Mouse (Mus musculus) neutrophil, adult 5-6 weeks (primary cell): ENCODE data around the gene Ccdc42. TPM values are rescaled to one million over a fixed set of nuclear protein-coding genes. Genes with fewer than 3 reads are reported as not detected.
A peak's percentile ranks its signal among the peaks of the same experiment; 100 is the strongest.

ENCODE experiments used
- ATAC-seq: fragments of 151-379, 151-347 bp; 2 replicates; pipeline ENCODE4 v1.8.0; 2017; ENCODE audit warnings: mild to moderate bottlenecking, moderate TSS enrichment; ENCODE audit not compliant: insufficient number of reproducible peaks, poor library complexity, low FRiP score, severe bottlenecking; ENCODE audit errors: extremely low read depth
- total RNA-seq: library from RNA; stranded (forward); fragments of 200-1000 nt; gene quantifications from 2 replicates; pipeline ENCODE4 v1.2.3, GENCODE M21; 2017

The Ccdc42 gene
- total RNA-seq, result not detected in 2 replicates

- no peak for ATAC-seq
Observed at GRCm38 (mm10) chr11:68586721-68587120, at the start of gene Ccdc42. Ccdc42 (plus strand) TSS chr11:68587021.

DNA sequence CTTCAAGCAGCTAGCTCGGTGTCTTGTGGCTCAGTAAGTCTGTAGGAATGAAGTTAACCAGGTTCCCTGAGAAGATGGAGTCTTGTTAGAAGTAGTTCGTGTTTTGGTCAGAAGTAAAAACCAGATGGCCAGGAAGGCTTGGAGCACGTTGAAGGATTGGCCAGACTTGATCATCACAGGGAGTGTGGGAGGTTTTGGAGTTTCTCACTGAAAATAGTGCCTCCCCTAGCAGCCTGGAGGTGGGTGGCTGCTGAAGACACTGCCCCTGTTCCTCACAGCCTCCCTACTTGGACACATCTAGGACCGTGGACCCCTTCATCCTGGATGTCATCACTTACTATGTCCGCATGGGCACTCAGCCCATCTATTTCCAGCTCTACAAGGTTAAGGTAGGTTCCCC is 47.2 kb upstream of the Ccdc42 start:
- no peak for ATAC-seq

DNA sequence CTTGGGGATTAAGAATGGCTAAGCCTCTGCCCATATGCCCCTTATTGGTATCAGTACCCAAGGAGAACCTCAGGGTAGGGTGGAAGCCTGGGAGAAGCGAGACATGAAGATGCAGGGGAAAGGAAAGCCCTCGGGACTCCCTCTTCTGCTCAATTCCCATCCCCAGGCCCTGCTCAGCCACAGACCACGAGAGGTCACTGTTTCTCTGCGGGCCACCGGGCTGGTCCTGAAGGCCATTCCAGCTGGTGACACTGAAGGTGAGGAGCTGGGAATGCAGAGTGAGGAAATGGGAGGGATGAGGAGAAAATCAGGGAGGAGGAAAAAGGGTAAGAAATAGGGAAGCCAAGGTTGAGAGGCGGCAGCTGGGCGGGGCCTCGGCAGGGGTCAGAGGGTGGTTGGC is 42.3 kb upstream of the Ccdc42 start:
- no peak for ATAC-seq

GRCm38 (mm10) chr11:68545172-68545571 is 41.6 kb upstream of the Ccdc42 start:
- ATAC-seq, result no peak

GRCm38 (mm10) chr11:68545682-68546222 is 41.1 kb upstream of the Ccdc42 start:
- no peak for ATAC-seq

DNA sequence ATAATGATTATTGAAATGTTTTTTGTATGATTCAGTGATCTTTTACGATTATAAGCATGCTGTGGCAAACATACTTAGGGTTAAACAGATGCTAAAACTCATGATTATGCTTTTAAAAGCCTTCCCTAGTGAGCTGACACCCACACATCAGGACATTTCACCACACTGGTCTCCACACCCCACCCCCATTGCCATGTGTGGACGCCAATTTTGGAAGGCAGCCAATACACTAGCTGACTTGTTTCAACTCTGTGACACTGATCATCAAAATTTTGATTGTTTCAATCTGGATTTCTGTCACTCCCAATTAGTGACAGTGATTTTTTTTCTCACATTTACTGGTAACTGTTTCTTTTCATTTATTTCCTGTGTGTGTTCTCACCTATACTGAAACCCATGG is 39.3 kb upstream of the Ccdc42 start:
- no peak for ATAC-seq

DNA sequence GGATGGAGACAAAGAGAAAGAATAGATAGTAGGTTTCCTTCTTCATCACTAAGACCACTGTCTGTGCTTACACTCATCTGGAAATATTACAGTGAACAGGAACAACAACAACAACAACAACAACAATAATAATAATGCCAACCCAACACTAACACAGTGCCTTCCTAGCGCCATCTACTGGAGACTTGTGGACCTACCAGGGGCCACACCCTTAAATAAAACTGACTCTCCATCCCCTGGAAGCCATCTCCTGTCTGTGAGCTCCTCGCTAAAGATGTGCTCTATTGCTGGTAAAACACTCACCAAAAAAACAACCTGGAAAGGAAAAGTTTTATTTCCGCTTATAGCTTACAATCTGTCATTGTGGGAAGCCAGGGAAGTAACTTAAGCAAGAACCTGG is 37.2 kb upstream of the Ccdc42 start:
- 0 out of 2 replicates have a peak, but pooled peaks have one; percentile 34 for ATAC-seq

DNA sequence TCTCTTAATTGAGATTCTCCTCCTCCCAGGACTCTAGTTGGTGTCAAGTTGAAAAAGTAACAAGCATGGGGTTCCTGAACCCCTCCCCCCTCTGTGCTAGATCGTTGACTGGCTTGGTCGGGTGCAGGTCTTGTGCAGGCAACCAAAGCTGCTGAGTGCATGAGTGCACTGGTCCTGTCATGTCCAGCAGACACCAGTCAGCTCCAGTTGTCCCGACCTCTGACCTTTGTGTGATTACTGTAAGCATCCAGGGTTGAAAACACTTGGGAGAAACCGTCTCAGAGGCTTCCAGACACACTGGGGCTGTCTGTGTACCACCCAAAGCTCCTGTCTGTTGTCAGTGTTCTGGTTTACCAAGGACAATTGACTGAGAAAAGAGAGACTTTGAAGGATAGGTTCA is 36.5 kb upstream of the Ccdc42 start:
- ATAC-seq, result no peak

GRCm38 (mm10) chr11:68553981-68554471 is 32.8 kb upstream of the Ccdc42 start:
- no peak for ATAC-seq

DNA sequence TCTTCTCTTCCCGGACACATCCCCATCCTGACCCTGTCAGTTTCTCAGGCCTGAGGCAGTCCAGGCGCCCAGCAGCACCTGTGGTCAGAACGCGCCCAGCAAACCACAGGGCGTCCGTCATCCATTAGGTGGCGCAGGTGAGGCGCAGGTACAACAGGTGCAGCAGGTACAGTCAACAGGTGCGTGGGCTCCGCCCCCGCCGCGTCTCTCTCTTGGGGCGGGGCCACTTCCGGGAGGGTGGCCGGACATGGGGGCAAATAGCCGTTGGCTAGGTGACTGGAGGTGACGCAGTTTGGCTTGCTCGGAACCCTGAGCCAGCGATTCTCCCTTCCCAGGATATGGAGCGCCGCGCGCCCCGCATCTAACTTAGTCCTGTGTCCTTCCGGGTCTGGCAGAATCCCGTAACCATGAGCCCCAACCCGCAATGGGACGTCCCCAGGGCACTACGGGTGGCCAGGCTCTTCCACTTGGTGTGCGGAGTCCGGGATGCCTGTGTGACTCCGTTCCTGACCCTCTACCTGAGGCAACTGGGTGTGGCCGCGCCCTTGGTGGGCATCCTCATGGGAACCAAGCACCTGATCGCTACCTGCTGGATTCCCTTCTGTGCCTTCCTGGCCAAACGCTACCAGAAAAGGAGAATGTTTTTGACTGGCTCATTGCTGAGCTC is 30.8 kb upstream of the Ccdc42 start, which contains the start of gene Mfsd6l:
TSS of gene Mfsd6l (plus strand) at position 269 of the 667 bp plus-strand sequence.
- ATAC-seq, result no peak

GRCm38 (mm10) chr11:68559546-68559945 is 27.3 kb upstream of the Ccdc42 start:
- ATAC-seq, result no peak

GRCm38 (mm10) chr11:68561957-68562950 is 24.6 kb upstream of the Ccdc42 start:
- no peak for ATAC-seq

DNA sequence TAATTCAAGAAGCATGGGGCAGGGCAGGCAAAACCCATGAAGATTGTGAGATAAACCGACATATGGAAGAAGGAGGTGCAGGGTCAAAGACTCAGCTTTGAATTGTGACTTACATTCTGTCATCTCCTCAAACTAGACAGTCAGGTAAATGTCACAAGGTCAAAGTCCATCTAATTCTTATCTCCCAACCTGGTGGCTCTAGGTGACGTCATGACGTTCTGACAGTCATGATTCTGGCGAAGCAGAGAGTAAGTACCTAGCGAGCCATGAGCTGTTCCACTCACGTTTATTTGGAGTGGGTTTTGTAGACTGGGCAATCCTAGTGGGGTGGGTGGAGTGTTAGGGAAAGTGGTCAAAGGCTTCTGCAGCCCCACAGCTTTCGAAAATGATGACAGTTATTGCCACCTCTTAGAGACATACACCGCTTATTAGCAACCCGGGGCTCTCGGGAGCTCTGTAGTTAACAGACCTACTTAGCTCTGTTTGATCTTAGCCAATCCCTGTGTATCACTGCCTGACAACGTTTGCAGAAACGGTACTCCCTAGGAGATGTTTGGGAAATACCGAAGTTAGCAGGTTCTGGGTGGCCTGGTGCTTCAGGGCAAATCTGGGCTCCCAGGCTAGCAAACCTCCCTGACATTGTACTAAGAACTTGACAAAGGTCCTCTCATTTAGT is 22.3 kb upstream of the Ccdc42 start:
- no peak for ATAC-seq

- no peak for ATAC-seq
Observed at GRCm38 (mm10) chr11:68565032-68565429, 21.8 kb upstream of the Ccdc42 start.

DNA sequence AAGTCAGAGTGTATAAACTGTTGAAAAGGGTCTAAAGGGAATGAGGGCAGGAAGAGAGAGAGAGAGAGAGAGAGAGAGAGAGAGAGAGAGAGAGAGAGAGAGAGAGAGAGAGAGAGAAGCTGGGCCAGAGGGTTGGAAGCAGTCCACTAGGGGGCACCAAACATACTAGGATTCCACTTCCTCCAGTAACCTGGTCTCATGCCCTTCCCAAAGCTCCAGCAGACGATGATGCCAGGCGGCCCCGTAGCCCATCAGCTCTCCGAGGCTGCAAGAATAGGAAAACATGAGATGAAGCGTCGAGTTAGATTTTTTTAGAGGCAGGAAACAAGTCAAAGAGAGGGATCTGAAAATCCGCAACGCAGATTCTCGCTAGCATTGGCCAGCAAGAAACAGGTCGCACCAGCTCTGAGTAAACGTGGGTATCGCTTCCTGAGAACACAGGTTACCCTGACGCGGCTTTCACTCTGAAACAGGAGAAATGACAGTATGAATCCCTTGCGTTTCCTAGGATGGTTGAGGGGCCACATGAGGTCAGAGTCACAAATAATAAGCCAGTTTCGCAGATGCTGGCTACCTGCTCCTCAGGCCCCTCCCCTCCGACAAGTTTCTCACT is 20.3 kb upstream of the Ccdc42 start:
- ATAC-seq, result no peak

DNA sequence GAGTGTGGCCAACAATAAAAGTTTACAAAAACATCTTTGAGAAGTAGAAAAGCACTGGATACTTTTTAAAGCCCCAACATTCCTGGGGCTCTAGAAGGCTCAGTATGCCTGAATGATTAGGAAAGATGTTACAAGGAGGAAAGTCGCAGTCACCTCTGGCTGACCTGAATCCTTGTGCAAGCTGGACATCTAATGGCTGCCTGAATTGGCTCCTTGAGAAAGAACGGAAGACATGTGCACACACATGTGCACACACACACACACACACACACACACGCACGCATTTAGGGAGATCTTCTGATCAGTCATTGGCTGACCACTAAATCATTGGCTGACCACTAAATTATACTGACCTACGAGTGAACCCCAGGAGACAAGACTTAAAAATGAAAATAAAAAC is 16.0 kb upstream of the Ccdc42 start:
- no peak for ATAC-seq

- no peak for ATAC-seq
Observed at GRCm38 (mm10) chr11:68577076-68577475, 9.7 kb upstream of the Ccdc42 start.

DNA sequence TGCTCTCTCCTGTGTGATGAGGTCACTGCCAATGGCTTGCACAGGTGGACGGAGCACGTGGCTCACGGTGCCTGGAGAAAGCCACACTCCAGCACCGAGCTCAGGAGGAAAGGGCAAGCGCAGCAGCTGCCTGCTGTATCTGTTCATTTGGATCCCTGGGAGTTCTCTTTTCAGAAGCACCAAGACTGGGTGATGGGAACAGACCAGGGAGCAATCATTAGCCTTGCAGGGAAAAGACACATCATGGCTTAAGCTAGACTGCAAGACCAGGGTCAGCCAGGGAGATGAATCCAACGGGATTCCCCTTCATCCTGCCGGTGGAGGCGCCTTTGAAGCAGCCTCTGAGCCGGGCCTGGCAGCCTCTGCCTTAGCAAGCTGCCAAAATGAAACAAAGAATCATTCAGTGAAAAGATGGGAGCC is 7.3 kb upstream of the Ccdc42 start:
- ATAC-seq, result no peak

GRCm38 (mm10) chr11:68580566-68580965 is 6.3 kb upstream of the Ccdc42 start:
- no peak for ATAC-seq
